Mouse (Mus musculus): ENCODE measurements around the gene Prpf40a. TPM values are rescaled to one million over a fixed set of nuclear protein-coding genes. Genes with fewer than 3 reads are reported as not detected.

Gene Prpf40a
- total RNA-seq, 2 experiments from 2014 or later: 41.1 to 47.7 TPM

DNA sequence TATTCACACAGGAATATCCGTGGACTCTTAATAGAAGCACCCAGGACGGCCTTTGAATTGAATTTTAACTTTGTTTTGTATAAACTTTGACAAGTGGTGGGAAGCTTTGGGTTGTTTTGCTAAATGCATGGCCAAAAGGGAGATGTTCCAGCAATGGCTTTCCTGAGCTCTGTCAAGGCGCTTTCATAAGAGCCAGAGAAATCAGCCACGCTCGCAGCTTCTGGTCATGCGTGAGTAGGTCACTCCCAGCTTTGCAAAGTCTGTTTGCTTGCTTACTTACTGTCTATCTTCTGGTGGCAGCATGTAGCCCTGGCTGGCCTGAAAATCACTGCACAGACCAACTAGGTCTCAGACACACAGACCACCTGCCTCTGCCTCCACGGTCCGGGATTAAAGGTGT lies 84.6 kb downstream of the Prpf40a start:
- no peak for DNase-seq (ENCODE audit: extremely low spot score in 1 of 2, low spot score in 1 of 2)

DNA sequence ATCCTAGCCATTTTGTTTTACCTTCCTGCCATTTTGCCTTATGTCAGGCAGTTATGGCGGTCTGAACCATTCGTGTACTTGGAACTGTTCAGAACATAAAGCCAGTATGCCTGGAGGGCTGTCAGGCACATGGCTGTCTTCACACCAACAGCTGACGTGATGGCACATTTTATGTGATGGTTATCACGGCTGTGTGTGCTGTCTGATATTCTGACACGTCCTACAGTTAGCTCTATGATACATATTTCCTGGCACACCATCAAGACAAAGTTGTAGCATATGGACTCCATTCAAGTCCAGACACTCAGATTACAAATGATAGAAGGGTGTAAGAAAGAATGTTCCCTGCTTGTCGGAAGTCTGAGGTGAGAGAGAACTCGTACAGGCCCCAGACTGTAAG lies 85.0 kb downstream of the Prpf40a start:
- no peak for DNase-seq (ENCODE audit: extremely low spot score in 1 of 2, low spot score in 1 of 2)

DNA sequence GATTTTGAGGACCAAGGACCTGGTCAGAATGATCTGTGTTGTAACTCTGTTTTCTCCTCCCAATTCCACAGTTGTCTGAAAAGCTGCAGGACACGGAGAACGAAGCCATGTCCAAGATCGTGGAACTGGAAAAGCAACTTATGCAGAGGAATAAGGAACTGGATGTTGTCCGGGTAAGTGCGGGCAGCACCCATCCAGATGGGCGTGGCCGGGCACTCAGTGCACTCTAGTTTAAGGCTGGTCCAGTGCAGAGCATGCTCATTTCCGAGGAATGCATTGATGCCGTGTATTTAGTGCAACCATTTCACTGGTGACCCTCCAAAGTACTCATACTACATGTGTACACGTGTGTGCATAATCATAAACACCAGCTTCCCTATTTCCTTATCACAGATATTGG lies 85.7 kb downstream of the Prpf40a start:
- DNase-seq (ENCODE audit: extremely low spot score in 1 of 2, low spot score in 1 of 2): no peak

DNA sequence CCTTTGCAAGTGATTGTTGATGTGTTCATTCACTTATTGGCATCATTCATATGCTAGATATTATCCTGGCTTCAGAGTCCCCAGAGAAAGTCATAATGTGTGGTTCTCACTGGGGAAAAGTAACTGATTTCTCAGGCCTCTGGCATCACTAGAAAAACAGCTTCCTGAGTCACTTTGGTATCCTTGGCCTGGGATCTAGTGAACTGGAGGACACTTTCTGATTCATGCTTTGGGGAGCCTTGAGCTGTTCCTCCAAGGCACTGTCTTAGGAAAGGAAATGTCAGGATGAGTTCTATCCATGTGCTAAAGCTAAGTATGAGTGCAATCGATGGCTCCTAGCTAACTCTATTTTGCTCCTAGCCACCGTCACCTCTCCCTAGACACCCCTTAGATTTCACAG lies 88.2 kb downstream of the Prpf40a start:
- DNase-seq (ENCODE audit: extremely low spot score in 1 of 2, low spot score in 1 of 2): no peak

DNA sequence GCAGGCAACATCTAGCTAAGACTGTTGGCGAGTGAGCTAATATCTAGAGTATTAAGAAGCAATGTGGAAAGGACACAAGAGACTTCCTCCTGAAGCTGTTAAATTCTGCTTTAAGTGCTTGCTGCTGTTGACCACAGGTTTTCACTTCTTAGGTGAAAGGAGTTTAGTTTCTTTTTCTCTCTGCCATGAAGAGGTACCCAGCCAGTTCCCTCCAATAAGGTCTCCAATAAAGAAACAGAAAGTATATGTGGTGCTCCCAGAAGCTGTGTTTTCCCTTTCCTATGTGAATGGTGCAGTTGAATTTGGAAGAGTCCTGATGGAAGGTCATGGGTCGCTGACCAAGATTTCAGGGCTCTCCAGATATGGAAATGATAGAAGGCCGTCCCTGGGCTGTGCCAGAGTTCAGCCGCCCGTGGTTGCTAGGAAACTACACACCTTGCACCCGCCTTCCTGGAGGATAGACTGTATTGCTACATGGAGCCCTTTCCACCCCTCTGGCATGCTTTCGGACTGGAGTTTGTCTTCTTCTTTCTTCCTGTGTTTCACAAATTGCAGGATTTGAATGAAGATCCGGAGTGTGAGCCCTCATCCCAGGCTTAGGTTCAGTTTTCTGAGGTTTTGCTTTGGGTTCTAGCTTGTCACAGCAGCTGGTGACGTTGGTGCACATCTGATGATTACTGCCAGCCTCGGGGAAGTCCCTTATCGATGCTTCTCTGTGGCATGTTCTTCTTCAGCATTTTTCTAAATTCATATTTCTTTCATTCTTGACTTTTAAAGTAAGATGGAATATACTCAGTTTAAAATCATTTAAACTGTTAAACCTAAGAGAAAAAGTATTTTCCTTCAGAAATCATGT lies 89.0 kb downstream of the Prpf40a start:
- DNase-seq (ENCODE audit: extremely low spot score in 1 of 2, low spot score in 1 of 2): no peak

DNA sequence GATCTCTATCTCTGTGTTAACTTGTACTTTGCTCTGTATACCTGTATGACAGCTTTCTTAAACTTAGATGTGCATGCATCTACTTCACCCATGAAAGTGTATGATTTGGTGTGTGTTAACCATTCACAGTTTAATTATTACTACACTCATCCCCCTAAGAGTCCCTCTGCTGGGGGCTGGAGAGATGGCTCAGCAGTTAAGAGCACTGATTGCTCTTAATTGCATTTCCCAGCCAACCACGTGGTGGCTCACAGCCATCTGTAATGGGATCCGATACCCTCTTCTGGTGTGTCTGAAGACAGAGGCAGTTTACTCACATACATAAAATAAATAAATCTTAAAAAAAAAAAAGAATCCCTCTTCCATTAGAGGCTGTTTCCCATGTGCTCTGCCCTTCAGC lies 91.0 kb downstream of the Prpf40a start:
- no peak for DNase-seq (ENCODE audit: extremely low spot score in 1 of 2, low spot score in 1 of 2)

DNA sequence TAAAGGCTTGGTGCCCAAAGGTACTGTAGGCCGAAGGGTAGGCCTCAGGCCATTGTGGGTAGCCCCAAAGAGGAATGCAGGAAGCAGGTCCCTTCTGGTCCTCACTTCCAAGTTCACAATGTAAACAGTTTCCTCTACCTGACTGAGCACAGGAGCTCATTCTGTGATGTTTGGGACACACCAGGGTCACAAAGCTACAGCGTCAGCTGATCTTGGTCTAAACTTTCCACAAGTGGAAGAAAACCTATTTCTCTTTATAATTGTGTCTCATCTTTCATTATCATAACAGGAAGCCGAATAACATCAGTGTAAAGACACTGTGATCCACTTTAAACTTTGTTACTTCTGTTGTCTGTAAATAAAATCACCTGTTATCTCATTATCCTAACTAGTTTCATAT lies 95.6 kb downstream of the Prpf40a start:
- DNase-seq (ENCODE audit: extremely low spot score in 1 of 2, low spot score in 1 of 2): no peak

DNA sequence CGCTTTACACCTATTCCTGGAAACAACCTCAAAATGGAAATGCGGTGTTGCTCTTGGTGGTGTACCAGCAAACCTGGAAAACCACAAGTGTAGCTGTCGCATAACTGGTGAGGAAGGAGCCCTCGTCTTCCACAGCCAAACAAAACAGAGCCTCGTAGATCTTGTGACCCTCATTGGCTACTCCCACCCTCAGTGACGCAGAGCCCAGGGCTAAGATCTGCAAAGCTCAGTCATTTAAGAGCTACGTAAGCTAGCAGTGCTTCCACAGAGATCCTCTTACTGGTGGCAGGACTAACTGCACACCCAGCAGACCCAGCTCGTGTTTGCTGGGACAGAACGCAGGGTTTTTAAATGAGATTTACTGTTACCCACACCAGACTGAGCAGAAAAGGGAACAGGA lies 96.1 kb downstream of the Prpf40a start:
- no peak for DNase-seq (ENCODE audit: extremely low spot score in 1 of 2, low spot score in 1 of 2)

DNA sequence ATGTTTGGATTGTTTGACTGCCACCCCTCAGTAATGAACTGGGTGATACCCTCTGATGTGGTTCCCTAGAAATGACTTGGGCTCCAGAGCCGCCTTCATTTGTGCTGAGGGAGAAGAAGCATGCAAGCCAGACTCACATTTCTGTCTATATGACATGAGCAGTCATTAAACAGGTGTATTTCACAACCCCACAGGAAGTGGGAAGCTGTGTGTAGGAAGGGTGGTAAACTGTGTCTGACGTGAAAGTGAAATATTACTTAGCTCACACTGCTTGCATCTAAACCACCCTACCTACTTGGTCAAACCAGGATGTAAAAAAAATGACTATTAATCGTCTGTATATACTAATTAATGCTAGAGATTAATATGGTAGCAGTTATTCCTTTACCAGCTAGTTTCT lies 102.3 kb downstream of the Prpf40a start:
- DNase-seq (ENCODE audit: extremely low spot score in 1 of 2, low spot score in 1 of 2): no peak

DNA sequence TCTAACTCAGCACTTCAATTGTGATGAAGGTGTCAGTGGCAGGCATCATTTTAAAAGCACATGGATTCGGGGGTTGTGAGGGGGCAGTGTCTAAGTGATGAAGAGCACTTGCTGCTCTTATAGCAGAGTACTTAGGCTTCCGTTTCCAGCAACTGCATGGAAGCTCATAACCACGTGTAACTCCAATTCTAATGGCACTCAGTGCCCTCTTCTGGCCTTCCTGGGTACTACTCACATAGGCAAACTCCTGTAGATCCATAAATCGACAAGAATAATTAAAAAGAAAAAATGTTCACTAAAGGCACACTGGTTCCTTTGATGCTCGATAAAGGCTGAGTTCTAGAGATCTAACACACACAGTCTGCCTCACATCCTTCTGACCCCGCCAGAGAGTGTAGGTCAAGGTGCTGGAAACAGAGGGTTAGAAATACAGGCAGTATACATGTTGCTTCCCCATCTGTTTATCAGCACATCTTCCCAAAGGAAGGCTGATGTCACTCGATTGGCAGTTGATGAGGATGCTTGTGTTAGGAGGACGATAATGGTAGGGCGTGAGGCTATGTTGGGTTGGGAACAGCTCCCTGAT lies 105.4 kb downstream of the Prpf40a start:
- DNase-seq (ENCODE audit: extremely low spot score in 1 of 2, low spot score in 1 of 2): peak; percentile 15 to 63

Other genes with a start within 250 kb of the Prpf40a start
- 10 to 100 TPM; 12.0 to 12.7 TPM for gene Arl6ip6, start 442 bp upstream of the Prpf40a start, total RNA-seq (2021)

Data from layer of hippocampus, postnatal 25 days (tissue).